Mouse (Mus musculus) small intestine, adult 2 months (tissue): ENCODE measurements around the gene Nap1l1.

Source experiments
- CTCF ChIP-seq: fragments of 200-500 bp; IDR thresholded peaks from 2 replicates; pipeline ENCODE4 v1.5.1; 2012; ENCODE audit warnings: low read depth, mild to moderate bottlenecking, control low read depth, inconsistent platforms, low read length, moderate library complexity, mixed read lengths; ENCODE audit not compliant: insufficient replicate concordance, insufficient read length; ENCODE audit errors: extremely low read depth
- POLR2A ChIP-seq: fragments of 200-500 bp; IDR thresholded peaks from 2 replicates; pipeline ENCODE4 v1.6.1; 2012; ENCODE audit warnings: low read depth, mild to moderate bottlenecking, control low read depth, inconsistent platforms, low read length, moderate library complexity

- TF ChIP-seq CTCF = no peak
- no peak for TF ChIP-seq POLR2A
Measured at GRCm38 (mm10) chr10:111508324-111509080, 35.5 kb downstream of the Nap1l1 start.
